Mouse (Mus musculus) right cerebral cortex, postnatal 4 days (tissue): ENCODE data around the gene Prrc2b.

Experiments
- DNase-seq: peaks from one replicate; pipeline ENCODE4 v3.0.0-alpha.2; 2022

The Prrc2b gene

GRCm38 (mm10) chr2:32236760-32237487 lies 86.0 kb downstream of the Prrc2b start:
- DNase-seq, result peak; percentile 26

GRCm38 (mm10) chr2:32237571-32237970 lies 86.7 kb downstream of the Prrc2b start:
- no peak for DNase-seq

GRCm38 (mm10) chr2:32238708-32239435 lies 88.0 kb downstream of the Prrc2b start:
- DNase-seq, result no peak

GRCm38 (mm10) chr2:32240591-32240990 lies 89.7 kb downstream of the Prrc2b start:
- no peak for DNase-seq

- DNase-seq, result no peak
These were observed 92.1 kb downstream of the Prrc2b start for GRCm38 (mm10) chr2:32242986-32243385.

GRCm38 (mm10) chr2:32246741-32247140 lies 95.9 kb downstream of the Prrc2b start:
- no peak for DNase-seq

- DNase-seq, result no peak
These were observed 97.8 kb downstream of the Prrc2b start for GRCm38 (mm10) chr2:32248377-32249361.

- DNase-seq, result no peak
These were observed 101.1 kb downstream of the Prrc2b start for GRCm38 (mm10) chr2:32251791-32252527.

- no peak for DNase-seq
These were observed 101.8 kb downstream of the Prrc2b start for GRCm38 (mm10) chr2:32252658-32253057.

GRCm38 (mm10) chr2:32253352-32253751 lies 102.5 kb downstream of the Prrc2b start:
- no peak for DNase-seq

- no peak for DNase-seq
These were observed 103.7 kb downstream of the Prrc2b start for GRCm38 (mm10) chr2:32254563-32254962.

- no peak for DNase-seq
These were observed 105.4 kb downstream of the Prrc2b start for GRCm38 (mm10) chr2:32256273-32256672.

GRCm38 (mm10) chr2:32258887-32259533 lies 108.1 kb downstream of the Prrc2b start:
- no peak for DNase-seq

- peak; percentile 82 for DNase-seq
These were observed 109.0 kb downstream of the Prrc2b start, which contains the start of gene Uck1 for GRCm38 (mm10) chr2:32259657-32260417. Gene Uck1 (minus strand): TSS chr2:32260159.

- DNase-seq, result peak; percentile 49
These were observed 109.8 kb downstream of the Prrc2b start for GRCm38 (mm10) chr2:32260635-32261034.

- DNase-seq, result no peak
These were observed 124.9 kb downstream of the Prrc2b start for GRCm38 (mm10) chr2:32275823-32276222.

GRCm38 (mm10) chr2:32282289-32282688 lies 131.4 kb downstream of the Prrc2b start:
- DNase-seq, result no peak

GRCm38 (mm10) chr2:32282727-32283126 lies 131.8 kb downstream of the Prrc2b start:
- DNase-seq, result no peak

- no peak for DNase-seq
These were observed 133.1 kb downstream of the Prrc2b start for GRCm38 (mm10) chr2:32283986-32284385.
